Mouse (Mus musculus): ENCODE results near the gene Pop5.

GRCm38 (mm10) chr5:115231552-115232120 lies 4.0 kb upstream of the Pop5 start:
- TF ChIP-seq CTCF (IDR thresholded peaks at IDR 0.05; ENCODE audit: low read depth, low read length) = no peak
- TF ChIP-seq POLR2A (IDR thresholded peaks at IDR 0.05; ENCODE audit: borderline replicate concordance, low read depth, low read length) = no peak

Data from bone marrow macrophage, adult 2 months (primary cell).